In genomic region chr17:25773549-25774120, GRCm38 (mm10) we compare ENCODE assay signal across 1 mouse cellular context.
TF ChIP-seq lines count a peak whose summit lies in the region.

Narfl (plus strand) TSS chr17:25773776.

TF ChIP-seq in MEL, 35 proteins besides CTCF, POLR2A, EP300 and RAD21 (continued from another document):
- TF ChIP-seq POLR2AphosphoS2 (IDR thresholded peaks at IDR 0.05; ENCODE audit: low read length) (no peak; the same call in 1 of the 2 replicates), MAX (IDR thresholded peaks at IDR 0.05; ENCODE audit: low read length) (peak; percentile 62; the same call in 1 of the 2 replicates), MEF2A (IDR thresholded peaks at IDR 0.05; ENCODE audit: extremely low read depth, insufficient replicate concordance, low read depth, low read length, poor library complexity, severe bottlenecking) (0 out of 2 replicates have a peak, but pooled peaks have one; percentile 65), HCFC1 (IDR thresholded peaks at IDR 0.05; ENCODE audit: low read depth, low read length) (peak; percentile 99)
